In the genomic region with DNA sequence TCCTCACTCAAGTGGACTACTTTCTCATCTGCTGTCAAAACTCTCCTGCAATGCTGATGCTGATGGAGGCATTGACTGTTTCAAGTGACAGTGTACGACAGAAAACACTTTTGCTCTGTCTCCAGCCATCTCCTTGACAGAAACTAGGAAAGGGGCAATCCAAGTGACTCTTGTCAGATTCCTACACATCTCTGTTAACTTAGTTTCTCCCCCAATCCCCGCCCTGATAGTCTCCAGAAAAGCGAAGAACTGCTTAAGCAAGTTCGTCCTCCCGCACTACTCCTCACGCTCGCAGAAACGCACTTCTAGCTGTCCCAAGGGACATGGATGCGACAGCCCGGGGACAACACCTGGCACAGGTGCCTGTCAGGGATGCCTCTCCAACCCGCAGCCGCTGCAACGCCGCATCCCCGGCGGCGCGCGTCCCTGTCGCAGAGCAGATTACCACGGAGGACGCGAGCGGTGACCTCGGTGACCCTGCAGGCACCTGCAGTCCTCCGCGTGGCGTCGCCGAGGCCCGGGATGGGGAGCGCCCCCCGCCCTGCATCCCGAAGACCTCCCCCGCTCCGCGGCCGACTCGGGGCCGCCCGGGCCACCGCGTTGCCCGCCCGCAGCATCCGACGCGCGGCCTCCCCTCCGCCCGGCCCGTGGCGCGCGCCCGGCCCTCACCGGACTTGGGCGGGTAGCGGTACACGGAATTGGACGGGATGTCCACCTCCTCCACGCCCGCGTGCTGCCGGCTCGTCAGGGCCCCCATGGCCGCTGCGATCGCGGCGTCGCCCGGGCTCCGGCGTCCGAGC, we compare ENCODE assay signal across 8 mouse cellular contexts. TPM values are rescaled to one million over a fixed set of nuclear protein-coding genes. Genes with fewer than 3 reads are reported as not detected.
DNase-seq lines count a peak whose midpoint lies in the region; ATAC-seq and TF ChIP-seq lines count a peak whose summit lies in the region.

No protein-coding gene starts in this region.

- no peak for TF ChIP-seq CTCF in left cerebral cortex, adult 2 months (IDR thresholded peaks at IDR 0.05)

- H3K4me2 ChIP-seq in intestine, embryonic 15.5 days (replicated peaks), result peak overlapping the region; percentile 97
- peak overlapping the region; percentile 76 for H3K4me2 ChIP-seq in midbrain, embryonic 15.5 days

- under 1% methylated on average over 76 of the region's 76 CpGs for WGBS in intestine, embryonic 15.5 days
- under 1% methylated on average over 75 of the region's 76 CpGs for WGBS in midbrain, embryonic 15.5 days

- peaks cover 4% of the 10 kb centered on the region; the same call in 1 of the 2 replicates for H3K9me3 ChIP-seq in erythroblast, embryonic 14.5 days (ENCODE audit: control insufficient read depth, low read length)
- no peaks in the 10 kb centered on the region for H3K9me3 ChIP-seq in intestine, embryonic 15.5 days
- no peaks in the 10 kb centered on the region for H3K9me3 ChIP-seq in midbrain, embryonic 15.5 days

- peak; percentile 21 to 31 for DNase-seq in left cerebral cortex, adult 2 months (ENCODE audit: extremely low spot score in 1 of 2, low spot score in 2 of 2)
- no peak for DNase-seq in left cerebral cortex, adult 8-10 months (ENCODE audit: low spot score in 2 of 2)
- DNase-seq in thymus, postnatal 10 days (ENCODE audit: low spot score in 2 of 2), result peak; percentile 15 to 35
- DNase-seq in ovary, adult 18-20 months (ENCODE audit: low spot score), result no peak

- H3K4me1 ChIP-seq in erythroblast, embryonic 14.5 days (ENCODE audit: control insufficient read depth), result peaks cover 17% of the 10 kb centered on the region
- peaks cover 20% of the 10 kb centered on the region for H3K4me1 ChIP-seq in intestine, embryonic 15.5 days (replicated peaks)
- H3K4me1 ChIP-seq in midbrain, embryonic 15.5 days, result peaks cover 24% of the 10 kb centered on the region

- peak; percentile 29 for ATAC-seq in activated CD4-positive, CD25-positive, alpha-beta regulatory T cell, adult 4 months
- peak; percentile 57 for ATAC-seq in intestine, embryonic 15.5 days
- ATAC-seq in midbrain, embryonic 15.5 days (replicated peaks), result peak; percentile 41

- H3K4me3 ChIP-seq in left cerebral cortex, adult 2 months, result peak overlapping the region; percentile 53
- peak overlapping the region; percentile 64 for H3K4me3 ChIP-seq in erythroblast, embryonic 14.5 days (replicated peaks)
- peak overlapping the region; percentile 83 for H3K4me3 ChIP-seq in intestine, embryonic 15.5 days (replicated peaks)
- peak overlapping the region; percentile 67 for H3K4me3 ChIP-seq in midbrain, embryonic 15.5 days

- H3K27ac ChIP-seq in left cerebral cortex, adult 2 months, result peak overlapping the region; percentile 57
- peak overlapping the region; percentile 73 for H3K27ac ChIP-seq in intestine, embryonic 15.5 days
- peak overlapping the region; percentile 95 for H3K27ac ChIP-seq in midbrain, embryonic 15.5 days

- no peaks in the 10 kb centered on the region for H3K36me3 ChIP-seq in erythroblast, embryonic 14.5 days (ENCODE audit: control insufficient read depth)
- no peaks in the 10 kb centered on the region for H3K36me3 ChIP-seq in intestine, embryonic 15.5 days
- no peaks in the 10 kb centered on the region for H3K36me3 ChIP-seq in midbrain, embryonic 15.5 days (replicated peaks)

- intact Hi-C loops in left cerebral cortex, adult 2 months (cut with DNase I), result no loop called here

- peaks cover 58% of the 10 kb centered on the region for H3K27me3 ChIP-seq in erythroblast, embryonic 14.5 days (ENCODE audit: control insufficient read depth)
- H3K27me3 ChIP-seq in intestine, embryonic 15.5 days (replicated peaks), result no peaks in the 10 kb centered on the region
- no peaks in the 10 kb centered on the region for H3K27me3 ChIP-seq in midbrain, embryonic 15.5 days (replicated peaks)

- peak overlapping the region; percentile 83 for H3K9ac ChIP-seq in intestine, embryonic 15.5 days
- peak overlapping the region; percentile 68 for H3K9ac ChIP-seq in midbrain, embryonic 15.5 days

RNA-seq across cellular contexts. Expression of a gene that starts 0.6 kb away (rescaled TPM):
- total RNA-seq in left cerebral cortex, adult 2 months (2021), result 100 to 1,000 TPM; 256 to 285 TPM
- total RNA-seq in left cerebral cortex, adult 8-10 months (2022), result 100 to 1,000 TPM; 242 to 283 (median 258) TPM
- 1 to 10 TPM; 6.6 to 6.9 TPM for polyA plus RNA-seq in activated CD4-positive, CD25-positive, alpha-beta regulatory T cell, adult 4 months (2017; shearing (Covaris generic))
- polyA plus RNA-seq in erythroblast, embryonic 14.5 days (2012), result 0.04 TPM in 1 of 2 replicates, not detected in the other
- 16.4 and 18.2 TPM in 2 replicates for polyA plus RNA-seq in intestine, embryonic 15.5 days (2015; fragmentation: Nextera tagmentation; extraction: Ambion mirVana)
- polyA plus RNA-seq in midbrain, embryonic 15.5 days (2015; fragmentation: Nextera tagmentation; extraction: Ambion mirVana), result 66.1 and 68.0 TPM in 2 replicates

RNA-seq across cellular contexts. Expression of a gene that starts 21.7 kb away (rescaled TPM):
- total RNA-seq in left cerebral cortex, adult 2 months (2021), result 10 to 100 TPM; 27.2 to 28.0 TPM
- total RNA-seq in left cerebral cortex, adult 8-10 months (2022), result 10 to 100 TPM; 22.7 to 25.8 (median 25.1) TPM
- polyA plus RNA-seq in activated CD4-positive, CD25-positive, alpha-beta regulatory T cell, adult 4 months (2017; shearing (Covaris generic)), result 10 to 100 TPM; 13.7 to 15.0 TPM
- polyA plus RNA-seq in erythroblast, embryonic 14.5 days (2012), result 377 and 469 TPM in 2 replicates
- polyA plus RNA-seq in intestine, embryonic 15.5 days (2015; fragmentation: Nextera tagmentation; extraction: Ambion mirVana), result 48.8 and 50.7 TPM in 2 replicates
- polyA plus RNA-seq in midbrain, embryonic 15.5 days (2015; fragmentation: Nextera tagmentation; extraction: Ambion mirVana), result 40.9 and 44.2 TPM in 2 replicates

RNA-seq across cellular contexts. Expression of a gene that starts 53.8 kb away (rescaled TPM):
- under 1 TPM in 1 of 2 experiments, not detected in 1; 0.16 TPM for total RNA-seq in left cerebral cortex, adult 2 months (2021)
- not detected for total RNA-seq in left cerebral cortex, adult 8-10 months (2022)
- polyA plus RNA-seq in activated CD4-positive, CD25-positive, alpha-beta regulatory T cell, adult 4 months (2017; shearing (Covaris generic)), result not detected
- polyA plus RNA-seq in erythroblast, embryonic 14.5 days (2012), result 0.01 TPM in 1 of 2 replicates, not detected in the other
- 0.30 TPM in 1 of 2 replicates, not detected in the other for polyA plus RNA-seq in intestine, embryonic 15.5 days (2015; fragmentation: Nextera tagmentation; extraction: Ambion mirVana)
- not detected in 2 replicates for polyA plus RNA-seq in midbrain, embryonic 15.5 days (2015; fragmentation: Nextera tagmentation; extraction: Ambion mirVana)

Comparison
In these comparisons a context has a peak if more than half of its experiments do, and no peak if none do; other contexts are left out.
1. DNase-seq: peak in left cerebral cortex, adult 2 months (2 of 2) and thymus, postnatal 10 days (2 of 2); none in left cerebral cortex, adult 8-10 months (0 of 2) and ovary, adult 18-20 months (single experiment).
2. Peak in every context shown above with its lines, with median percentiles within 50 percentile points of each other: H3K27ac ChIP-seq, H3K4me3 ChIP-seq and ATAC-seq.